In the genomic region with DNA sequence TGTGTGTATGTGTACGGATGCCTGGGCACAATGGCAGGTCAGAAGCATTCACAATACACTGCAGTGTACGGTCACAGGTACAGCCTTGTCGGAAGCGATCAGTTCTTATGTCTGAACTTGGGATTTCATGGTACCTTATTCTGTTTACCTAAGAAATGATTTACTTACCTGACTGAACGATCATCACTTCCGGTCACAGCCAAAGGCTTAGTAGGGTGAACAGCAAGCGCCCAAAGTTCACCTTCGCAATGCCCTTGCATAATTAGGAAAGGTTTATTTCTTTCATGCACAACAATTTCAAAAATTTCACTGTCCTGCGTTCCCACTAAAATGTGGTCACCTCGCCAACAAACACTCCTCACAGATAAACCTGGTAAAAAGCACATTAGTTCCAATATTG, we compare ENCODE assay signal across 23 mouse cellular contexts. TPM values are rescaled to one million over a fixed set of nuclear protein-coding genes. Genes with fewer than 3 reads are reported as not detected.
DNase-seq lines count a peak whose midpoint lies in the region; ATAC-seq and TF ChIP-seq lines count a peak whose summit lies in the region.
"Had no signal": no experiment of that assay in that cellular context is flagged by ENCODE, and none has a peak within 500 bp of the region (broad histone marks: within the 10 kb centered on the region; RNA-seq: fewer than 3 reads in every experiment).

No protein-coding gene starts in this region.

- TF ChIP-seq CTCF in kidney, adult 2 months (conservative IDR thresholded peaks at IDR 0.05; ENCODE audit: insufficient read depth, insufficient read length, low read depth, low read length) = no peak
- no peak for TF ChIP-seq CTCF in liver, adult 2 months (IDR thresholded peaks at IDR 0.05; ENCODE audit: low read depth, low read length)

- H3K4me2 ChIP-seq in kidney, embryonic 14.5 days (replicated peaks; ENCODE audit: low read depth, low read length) = no peak overlapping the region
- H3K4me2 ChIP-seq in liver, embryonic 11.5 days = no peak overlapping the region
- H3K4me2 ChIP-seq: embryonic facial prominence, embryonic 13.5 days; embryonic facial prominence, embryonic 15.5 days; forebrain, embryonic 12.5 days had no signal

- no peak for ATAC-seq in kidney, embryonic 14.5 days (ENCODE audit: low FRiP score, low TSS enrichment)
- no peak for ATAC-seq in liver, embryonic 11.5 days (replicated peaks; ENCODE audit: low FRiP score)
- ATAC-seq: forebrain, embryonic 14.5 days had no signal

- 51% methylated on average over 10 of the region's 10 CpGs for WGBS in kidney, adult 2 months
- WGBS in kidney, embryonic 14.5 days = 90% methylated on average over 10 of the region's 10 CpGs
- 66% methylated on average over 10 of the region's 10 CpGs for WGBS in liver, adult 2 months
- 92% methylated on average over 10 of the region's 10 CpGs for WGBS in liver, embryonic 11.5 days

- H3K27ac ChIP-seq in kidney, adult 2 months (ENCODE audit: insufficient read depth, low read depth, low read length) = no peak overlapping the region
- H3K27ac ChIP-seq in kidney, embryonic 14.5 days (ENCODE audit: low read depth, low read length) = no peak overlapping the region
- H3K27ac ChIP-seq in liver, adult 2 months (replicated peaks; ENCODE audit: insufficient read depth, low read depth, low read length) = no peak overlapping the region
- no peak overlapping the region for H3K27ac ChIP-seq in liver, embryonic 11.5 days (ENCODE audit: low read depth, low read length)
- H3K27ac ChIP-seq: embryonic facial prominence, embryonic 13.5 days; embryonic facial prominence, embryonic 15.5 days; forebrain, embryonic 10.5 days; forebrain, embryonic 12.5 days had no signal

- H3K4me1 ChIP-seq in kidney, adult 2 months (ENCODE audit: control insufficient read depth, insufficient read depth, low read length) = no peaks in the 10 kb centered on the region
- no peaks in the 10 kb centered on the region for H3K4me1 ChIP-seq in kidney, embryonic 14.5 days (ENCODE audit: control insufficient read depth, insufficient read depth, low read length)
- H3K4me1 ChIP-seq in liver, adult 2 months (ENCODE audit: control insufficient read depth, insufficient read depth, low read length) = no peaks in the 10 kb centered on the region
- no peaks in the 10 kb centered on the region for H3K4me1 ChIP-seq in liver, embryonic 11.5 days (replicated peaks; ENCODE audit: control insufficient read depth, insufficient read depth, low read length)
- H3K4me1 ChIP-seq: embryonic facial prominence, embryonic 13.5 days; embryonic facial prominence, embryonic 15.5 days; forebrain, embryonic 10.5 days; forebrain, embryonic 12.5 days had no signal

- no peak overlapping the region for H3K4me3 ChIP-seq in kidney, adult 2 months (ENCODE audit: insufficient read depth, low read depth, low read length)
- H3K4me3 ChIP-seq in kidney, embryonic 14.5 days (ENCODE audit: low read length) = no peak overlapping the region
- H3K4me3 ChIP-seq in liver, adult 2 months (ENCODE audit: insufficient read depth, low read depth, low read length) = no peak overlapping the region
- no peak overlapping the region for H3K4me3 ChIP-seq in liver, embryonic 11.5 days (ENCODE audit: low read depth, low read length)
- H3K4me3 ChIP-seq: embryonic facial prominence, embryonic 13.5 days; embryonic facial prominence, embryonic 15.5 days; erythroblast, embryonic 14.5 days; forebrain, embryonic 10.5 days; forebrain, embryonic 12.5 days had no signal

- no peaks in the 10 kb centered on the region for H3K27me3 ChIP-seq in kidney, adult 2 months (replicated peaks; ENCODE audit: control insufficient read depth, insufficient read depth, low read length)
- no peaks in the 10 kb centered on the region for H3K27me3 ChIP-seq in kidney, embryonic 14.5 days (ENCODE audit: control insufficient read depth, insufficient read depth, low read length)
- H3K27me3 ChIP-seq in liver, adult 2 months (ENCODE audit: control insufficient read depth, insufficient read depth, low read length) = no peaks in the 10 kb centered on the region
- no peaks in the 10 kb centered on the region for H3K27me3 ChIP-seq in liver, embryonic 11.5 days (replicated peaks; ENCODE audit: control insufficient read depth, insufficient read depth, low read length)
- H3K27me3 ChIP-seq: embryonic facial prominence, embryonic 13.5 days; embryonic facial prominence, embryonic 15.5 days; forebrain, embryonic 12.5 days had no signal

- H3K79me2 ChIP-seq in liver, adult 2 months (ENCODE audit: control insufficient read depth, insufficient read depth, low read length) = no peaks in the 10 kb centered on the region

- no peaks in the 10 kb centered on the region; the same call in 1 of the 2 replicates for H3K36me3 ChIP-seq in kidney, adult 2 months (ENCODE audit: control insufficient read depth, insufficient read depth, low read length)
- no peaks in the 10 kb centered on the region for H3K36me3 ChIP-seq in kidney, embryonic 14.5 days (ENCODE audit: control insufficient read depth, insufficient read depth, low read length)
- H3K36me3 ChIP-seq in liver, adult 2 months (ENCODE audit: control insufficient read depth, insufficient read depth, low read length) = no peaks in the 10 kb centered on the region
- no peaks in the 10 kb centered on the region for H3K36me3 ChIP-seq in liver, embryonic 11.5 days (ENCODE audit: control insufficient read depth, insufficient read depth, low read length)
- H3K36me3 ChIP-seq: embryonic facial prominence, embryonic 13.5 days; embryonic facial prominence, embryonic 15.5 days had no signal

- no peak for TF ChIP-seq POLR2A in kidney, adult 2 months (IDR thresholded peaks at IDR 0.05; ENCODE audit: low read depth, low read length)
- TF ChIP-seq POLR2A in liver, adult 2 months (IDR thresholded peaks at IDR 0.05; ENCODE audit: extremely low read depth, insufficient read depth, low read length) = no peak

- peak; percentile 66 for DNase-seq in kidney, adult 2 months
- no peak for DNase-seq in kidney, postnatal 25 days
- DNase-seq in kidney, adult 9 months = peak; percentile 71
- peak; percentile 68 for DNase-seq in liver, adult 2 months (ENCODE audit: extremely low read depth, low read depth, low spot score)
- no peak for DNase-seq in liver, embryonic 11.5 days (ENCODE audit: low spot score)
- DNase-seq: adrenal gland, adult 2 months; adrenal gland, postnatal 10 days; adrenal gland, postnatal 25 days; cerebellum, adult 11 months; cerebellum, adult 18-20 months; cerebellum, adult 8-10 months; cerebellum, adult 9-11 months; cerebellum, postnatal 14 days; cerebellum, postnatal 36 days; embryo, embryonic 11 days had no signal

- no peaks in the 10 kb centered on the region for H3K9me3 ChIP-seq in kidney, embryonic 14.5 days (ENCODE audit: control insufficient read depth, low read length)
- no peaks in the 10 kb centered on the region for H3K9me3 ChIP-seq in liver, embryonic 11.5 days (ENCODE audit: control insufficient read depth, low read length)
- H3K9me3 ChIP-seq: embryonic facial prominence, embryonic 13.5 days; embryonic facial prominence, embryonic 15.5 days; forebrain, embryonic 10.5 days; forebrain, embryonic 12.5 days had no signal

- H3K9ac ChIP-seq in kidney, embryonic 14.5 days (ENCODE audit: low read depth, low read length) = no peak overlapping the region
- H3K9ac ChIP-seq in liver, adult 2 months (ENCODE audit: low read depth, low read length) = no peak overlapping the region
- H3K9ac ChIP-seq in liver, embryonic 11.5 days (ENCODE audit: low read depth, low read length) = no peak overlapping the region
- H3K9ac ChIP-seq: embryonic facial prominence, embryonic 13.5 days; embryonic facial prominence, embryonic 15.5 days; forebrain, embryonic 12.5 days had no signal

RNA-seq across cellular contexts. Expression of gene Eml5, which starts 28.4 kb away (rescaled TPM):
- polyA plus RNA-seq in kidney, adult 2 months (2012; rRNA removed) = 6.5 and 8.1 TPM in 2 replicates
- polyA plus RNA-seq in kidney, embryonic 14.5 days (2014; fragmentation: Nextera tagmentation; extraction: Ambion mirVana) = 3.3 and 3.6 TPM in 2 replicates
- total RNA-seq in liver, adult 2 months (2014; rRNA removed) = 3.9 and 4.3 TPM in 2 replicates
- 1.2 and 1.7 TPM in 2 replicates for polyA plus RNA-seq in liver, adult 2 months (2012; rRNA removed)
- polyA plus RNA-seq in liver, embryonic 11.5 days (2014; fragmentation: Nextera tagmentation; extraction: Ambion mirVana) = 1.7 and 2.7 TPM in 2 replicates

RNA-seq across cellular contexts. Expression of gene Ttc8, which starts 47.5 kb away (rescaled TPM):
- polyA plus RNA-seq in kidney, adult 2 months (2012; rRNA removed) = 36.1 and 38.7 TPM in 2 replicates
- 29.3 and 35.9 TPM in 2 replicates for polyA plus RNA-seq in kidney, embryonic 14.5 days (2014; fragmentation: Nextera tagmentation; extraction: Ambion mirVana)
- total RNA-seq in liver, adult 2 months (2014; rRNA removed) = 5.6 and 6.5 TPM in 2 replicates
- polyA plus RNA-seq in liver, adult 2 months (2012; rRNA removed) = 3.8 and 6.9 TPM in 2 replicates
- polyA plus RNA-seq in liver, embryonic 11.5 days (2014; fragmentation: Nextera tagmentation; extraction: Ambion mirVana) = 10.8 and 12.7 TPM in 2 replicates
- total RNA-seq: MEL had no signal
- polyA plus RNA-seq: erythroblast, embryonic 14.5 days had no signal

Comparison
In these comparisons a context has a peak if more than half of its experiments do, and no peak if none do; other contexts are left out.
1. DNase-seq: peak in kidney, adult 2 months (single experiment), kidney, adult 9 months (single experiment) and liver, adult 2 months (single experiment); none in kidney, postnatal 25 days (0 of 2) and liver, embryonic 11.5 days (single experiment).